Mouse (Mus musculus): ENCODE data around the gene Nfkbid. TPM values are rescaled to one million over a fixed set of nuclear protein-coding genes. Genes with fewer than 3 reads are reported as not detected.

Gene Nfkbid
- polyA plus RNA-seq, 1 experiment from 2014 or later, result 2.7 TPM

- Histone ChIP-seq H3K4me2 (peak overlapping the region; percentile 50), H3K27ac (replicated peaks) (no peak overlapping the region), H3K36me3 (no peaks in the 10 kb centered on the region), H3K4me3 (replicated peaks) (peak overlapping the region; percentile 23), H3K4me1 (peaks cover 32% of the 10 kb centered on the region), H3K9me3 (replicated peaks) (no peaks in the 10 kb centered on the region), H3K27me3 (replicated peaks) (peaks cover 58% of the 10 kb centered on the region), H3K9ac (replicated peaks) (no peak overlapping the region; the same call in 1 of the 2 replicates)
- 18% methylated on average over 25 of the region's 25 CpGs for WGBS
- no peak; the same call in 1 of the 2 replicates for ATAC-seq (ENCODE audit: low FRiP score)
These were observed 31.8 kb downstream of the Nfkbid start for GRCm38 (mm10) chr7:30453327-30453726.

DNA sequence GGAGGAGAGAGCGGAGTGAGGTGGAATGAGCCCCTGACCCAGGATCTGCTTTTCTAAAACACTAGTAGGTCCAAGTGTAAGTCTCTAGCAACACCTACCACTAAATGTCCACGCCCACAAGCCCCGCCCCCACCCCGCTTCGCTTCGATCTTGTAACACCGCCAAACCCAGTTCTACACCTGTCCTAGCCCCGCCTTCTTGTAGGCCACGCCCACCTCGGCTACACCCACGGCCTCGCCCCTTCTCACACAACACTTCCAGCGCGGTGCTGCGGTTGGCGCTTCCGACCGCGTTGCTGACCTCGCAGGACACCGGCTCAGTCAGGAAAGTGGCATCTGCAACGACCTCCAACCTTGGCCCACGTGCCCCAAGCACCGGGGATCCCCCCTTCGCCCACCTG, 32.2 kb downstream of the Nfkbid start:
- H3K4me3 ChIP-seq (replicated peaks), result peak overlapping the region; percentile 23
- H3K4me1 ChIP-seq, result peaks cover 32% of the 10 kb centered on the region
- H3K27me3 ChIP-seq (replicated peaks), result peaks cover 62% of the 10 kb centered on the region
- no peak overlapping the region; the same call in 1 of the 2 replicates for H3K9ac ChIP-seq (replicated peaks)
- H3K9me3 ChIP-seq (replicated peaks), result no peaks in the 10 kb centered on the region
- no peak for ATAC-seq (ENCODE audit: low FRiP score)
- H3K27ac ChIP-seq (replicated peaks), result no peak overlapping the region
- H3K36me3 ChIP-seq, result no peaks in the 10 kb centered on the region
- WGBS, result 3% methylated on average over 25 of the region's 25 CpGs
- peak overlapping the region; percentile 50 for H3K4me2 ChIP-seq

DNA sequence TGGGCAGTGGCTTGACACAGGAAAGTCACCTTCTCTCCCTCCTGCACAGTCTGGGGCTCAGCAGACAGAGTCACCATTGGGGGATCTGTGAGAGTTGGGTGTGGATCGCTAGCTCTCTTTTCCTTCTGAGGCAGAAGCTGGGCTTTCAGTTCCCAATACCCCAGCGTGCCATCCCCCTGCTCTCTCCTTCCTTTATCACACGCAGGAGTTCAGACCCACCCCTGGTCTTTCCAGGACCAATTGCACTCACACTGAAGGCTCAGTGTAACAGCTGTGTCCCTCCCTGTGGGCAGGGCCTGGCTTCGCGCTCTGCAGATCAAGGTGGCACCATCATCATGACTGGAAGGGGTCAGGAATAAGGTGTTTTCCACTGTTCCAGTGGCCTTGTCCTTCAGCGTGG, 32.7 kb downstream of the Nfkbid start:
- no peaks in the 10 kb centered on the region for H3K9me3 ChIP-seq (replicated peaks)
- no peak overlapping the region for H3K9ac ChIP-seq (replicated peaks)
- WGBS, result 10% methylated on average over 6 of the region's 6 CpGs
- ATAC-seq (ENCODE audit: low FRiP score), result no peak
- H3K27me3 ChIP-seq (replicated peaks), result peaks cover 67% of the 10 kb centered on the region
- H3K36me3 ChIP-seq, result no peaks in the 10 kb centered on the region
- H3K4me1 ChIP-seq, result peaks cover 32% of the 10 kb centered on the region
- H3K4me2 ChIP-seq, result peak overlapping the region; percentile 50; the same call in 1 of the 2 replicates
- no peak overlapping the region for H3K27ac ChIP-seq (replicated peaks)
- H3K4me3 ChIP-seq (replicated peaks), result peak overlapping the region; percentile 23; the same call in 1 of the 2 replicates

- peaks cover 32% of the 10 kb centered on the region for H3K4me1 ChIP-seq
- H3K4me2 ChIP-seq, result peak overlapping the region; percentile 62
- H3K9ac ChIP-seq (replicated peaks), result peak overlapping the region; percentile 45
- ATAC-seq (ENCODE audit: low FRiP score), result no peak
- peaks cover 85% of the 10 kb centered on the region for H3K27me3 ChIP-seq (replicated peaks)
- H3K9me3 ChIP-seq (replicated peaks), result no peaks in the 10 kb centered on the region
- H3K4me3 ChIP-seq (replicated peaks), result peak overlapping the region; percentile 26
- H3K27ac ChIP-seq (replicated peaks), result no peak overlapping the region
- no peaks in the 10 kb centered on the region for H3K36me3 ChIP-seq
- WGBS, result 3% methylated on average over 9 of the region's 9 CpGs
These were observed 35.0 kb downstream of the Nfkbid start for GRCm38 (mm10) chr7:30456487-30456886.

GRCm38 (mm10) chr7:30456911-30457628, 35.5 kb downstream of the Nfkbid start:
- Histone ChIP-seq H3K4me2 (peak overlapping the region; percentile 62), H3K4me1 (peaks cover 32% of the 10 kb centered on the region), H3K27me3 (replicated peaks) (peaks cover 90% of the 10 kb centered on the region), H3K27ac (replicated peaks) (no peak overlapping the region), H3K4me3 (replicated peaks) (peak overlapping the region; percentile 26), H3K36me3 (no peaks in the 10 kb centered on the region), H3K9ac (replicated peaks) (peak overlapping the region; percentile 45), H3K9me3 (replicated peaks) (no peaks in the 10 kb centered on the region)
- WGBS, result under 1% methylated on average over 31 of the region's 31 CpGs
- no peak for ATAC-seq (ENCODE audit: low FRiP score)

DNA sequence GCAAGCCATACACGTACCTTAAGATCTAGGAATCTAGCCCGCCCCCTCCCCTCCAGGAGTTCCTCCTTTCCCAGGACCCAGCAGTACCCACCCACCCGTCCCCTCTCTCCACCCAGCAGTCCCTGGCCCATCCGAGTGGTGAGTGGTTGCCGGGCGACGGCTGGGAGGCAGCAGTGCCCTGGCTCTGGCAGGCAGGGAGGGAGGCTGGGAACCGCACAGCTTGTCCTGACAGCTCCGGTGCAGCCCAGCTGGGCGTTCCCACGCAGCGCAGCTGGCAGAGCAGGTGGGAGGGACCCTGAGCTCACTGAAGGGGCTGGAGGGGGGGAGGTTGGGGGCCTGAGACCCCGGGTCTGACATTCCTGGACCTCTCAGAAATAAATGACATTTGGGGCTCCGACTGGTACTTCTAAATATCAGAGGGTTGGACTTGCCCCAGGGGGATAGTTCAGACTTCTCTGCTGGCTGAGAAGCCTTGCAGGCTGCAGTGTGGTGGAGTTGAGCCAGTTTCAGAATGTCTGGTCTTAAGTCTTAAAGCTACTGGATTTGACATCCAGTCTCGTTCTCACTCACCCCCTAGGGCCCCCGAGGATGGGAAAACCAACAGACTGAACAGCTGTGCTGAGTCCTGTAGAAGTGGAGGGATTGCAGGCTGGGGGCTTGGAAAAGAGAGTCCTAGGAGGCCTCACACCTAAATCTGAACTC, 36.2 kb downstream of the Nfkbid start, which contains the start of the genes Kirrel2 and Nphs1:
Kirrel2 (minus strand) TSS at position 62 of the 702 bp plus-strand sequence.
Nphs1 (plus strand) TSS at position 687 of the 702 bp plus-strand sequence.
- H3K27ac ChIP-seq (replicated peaks), result no peak within 1 kb of the TSS
- peak; percentile 63 for ATAC-seq (ENCODE audit: low FRiP score)
- H3K4me1 ChIP-seq, result peaks cover 32% of the 10 kb centered on the region
- peaks cover 92% of the 10 kb centered on the region for H3K27me3 ChIP-seq (replicated peaks)
- H3K4me3 ChIP-seq (replicated peaks), result peak within 1 kb of the TSS; percentile 26
- H3K9me3 ChIP-seq (replicated peaks), result no peaks in the 10 kb centered on the region
- peak within 1 kb of the TSS; percentile 62 for H3K4me2 ChIP-seq
- H3K36me3 ChIP-seq, result no peaks in the 10 kb centered on the region
- H3K9ac ChIP-seq (replicated peaks), result peak within 1 kb of the TSS; percentile 45
- WGBS, result under 1% methylated on average over 16 of the region's 16 CpGs

GRCm38 (mm10) chr7:30459484-30459883, 38.0 kb downstream of the Nfkbid start:
- ATAC-seq (ENCODE audit: low FRiP score), result no peak
- peaks cover 92% of the 10 kb centered on the region for H3K27me3 ChIP-seq (replicated peaks)

GRCm38 (mm10) chr7:30463568-30463967, 42.0 kb downstream of the Nfkbid start:
- WGBS, result 25% methylated on average over 7 of the region's 7 CpGs
- Histone ChIP-seq H3K36me3 (no peaks in the 10 kb centered on the region), H3K27ac (replicated peaks) (no peak overlapping the region), H3K4me3 (replicated peaks) (no peak overlapping the region), H3K9ac (replicated peaks) (no peak overlapping the region), H3K4me1 (peaks cover 3% of the 10 kb centered on the region; the same call in 1 of the 2 replicates), H3K9me3 (replicated peaks) (no peaks in the 10 kb centered on the region), H3K4me2 (no peak overlapping the region), H3K27me3 (replicated peaks) (peaks cover 91% of the 10 kb centered on the region)
- ATAC-seq (ENCODE audit: low FRiP score), result no peak

More at GRCm38 (mm10) chr7:30459484-30459883, 38.0 kb downstream of the Nfkbid start:
- 23% methylated on average over 6 of the region's 6 CpGs for WGBS
- Histone ChIP-seq H3K9me3 (replicated peaks) (no peaks in the 10 kb centered on the region), H3K27ac (replicated peaks) (no peak overlapping the region), H3K9ac (replicated peaks) (no peak overlapping the region), H3K36me3 (no peaks in the 10 kb centered on the region), H3K4me2 (no peak overlapping the region), H3K4me3 (replicated peaks) (no peak overlapping the region), H3K4me1 (peaks cover 22% of the 10 kb centered on the region)

- 22% methylated on average over 4 of the region's 4 CpGs for whole genome bisulfite sequencing
- H3K9me3 ChIP-seq (replicated peaks), result no peaks in the 10 kb centered on the region
- no peak overlapping the region for H3K4me3 ChIP-seq (replicated peaks)
- no peak overlapping the region for H3K4me2 ChIP-seq
- no peaks in the 10 kb centered on the region for H3K36me3 ChIP-seq
- H3K4me1 ChIP-seq, result peaks cover 3% of the 10 kb centered on the region; the same call in 1 of the 2 replicates
- ATAC-seq (ENCODE audit: low FRiP score), result no peak
- no peak overlapping the region for H3K27ac ChIP-seq (replicated peaks)
- peaks cover 87% of the 10 kb centered on the region for H3K27me3 ChIP-seq (replicated peaks)
- H3K9ac ChIP-seq (replicated peaks), result no peak overlapping the region
These were observed 42.5 kb downstream of the Nfkbid start for GRCm38 (mm10) chr7:30463996-30464395.

DNA sequence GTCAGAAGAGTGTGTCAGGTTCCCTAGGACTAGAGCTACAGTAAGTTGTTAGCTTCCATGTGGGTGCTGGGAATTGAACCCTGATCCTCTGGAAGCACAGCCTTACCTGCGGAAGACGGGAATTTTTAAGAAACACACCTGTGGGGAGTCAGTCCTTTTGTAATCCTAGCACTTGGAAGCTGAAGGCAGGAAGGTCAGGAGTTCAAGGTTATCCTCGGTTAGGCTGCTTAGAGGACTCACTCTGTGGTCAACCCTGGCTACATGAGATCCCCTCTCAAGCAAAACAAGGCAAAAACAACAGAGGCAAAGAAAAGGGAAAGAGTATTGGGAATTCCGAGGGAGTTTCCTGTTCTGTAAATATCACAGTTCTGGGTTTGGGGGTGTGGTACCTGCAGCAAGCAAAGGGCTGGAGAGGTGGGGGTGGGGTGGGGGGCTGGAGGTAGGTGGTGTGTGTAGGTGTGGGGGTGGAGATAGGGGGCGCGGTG, 43.3 kb downstream of the Nfkbid start:
- Histone ChIP-seq H3K36me3 (no peaks in the 10 kb centered on the region), H3K27me3 (replicated peaks) (peaks cover 80% of the 10 kb centered on the region), H3K4me2 (no peak overlapping the region), H3K27ac (replicated peaks) (no peak overlapping the region), H3K9me3 (replicated peaks) (no peaks in the 10 kb centered on the region), H3K9ac (replicated peaks) (no peak overlapping the region), H3K4me1 (peaks cover 3% of the 10 kb centered on the region; the same call in 1 of the 2 replicates), H3K4me3 (replicated peaks) (no peak overlapping the region)
- 13% methylated on average over 5 of the region's 6 CpGs for WGBS
- ATAC-seq (ENCODE audit: low FRiP score), result no peak

GRCm38 (mm10) chr7:30472411-30472810, 50.9 kb downstream of the Nfkbid start:
- H3K27me3 ChIP-seq (replicated peaks), result peaks cover 7% of the 10 kb centered on the region
- H3K36me3 ChIP-seq, result no peaks in the 10 kb centered on the region
- peaks cover 2% of the 10 kb centered on the region for H3K4me1 ChIP-seq
- no peak overlapping the region for H3K4me3 ChIP-seq (replicated peaks)
- no peaks in the 10 kb centered on the region for H3K9me3 ChIP-seq (replicated peaks)
- 44% methylated on average over 5 of the region's 5 CpGs for WGBS
- no peak overlapping the region for H3K27ac ChIP-seq (replicated peaks)
- H3K4me2 ChIP-seq, result no peak overlapping the region
- no peak for ATAC-seq (ENCODE audit: low FRiP score)
- H3K9ac ChIP-seq (replicated peaks), result no peak overlapping the region
